Mouse (Mus musculus) B cell, adult 2 months (primary cell): Measurements from ENCODE around the gene Sag.

ENCODE experiments used
- DNase-seq, 2 experiments: peaks; one replicate each; pipeline ENCODE4 v3.0.0; 2022

Sag gene

GRCm38 (mm10) chr1:87855522-87855921, 52.0 kb downstream of the Sag start:
- DNase-seq = no peak

GRCm38 (mm10) chr1:87856823-87857222, 53.3 kb downstream of the Sag start:
- peak; percentile 58 to 67 for DNase-seq

GRCm38 (mm10) chr1:87858031-87858430, 54.6 kb downstream of the Sag start:
- DNase-seq = no peak

GRCm38 (mm10) chr1:87858529-87858928, 55.0 kb downstream of the Sag start:
- DNase-seq = no peak

GRCm38 (mm10) chr1:87863602-87864001, 60.1 kb downstream of the Sag start:
- no peak for DNase-seq

GRCm38 (mm10) chr1:87864889-87865288, 61.4 kb downstream of the Sag start:
- no peak for DNase-seq

GRCm38 (mm10) chr1:87866672-87867071, 63.2 kb downstream of the Sag start:
- peak; percentile 37 for DNase-seq

- no peak for DNase-seq
These were observed 68.1 kb downstream of the Sag start for GRCm38 (mm10) chr1:87871546-87871945.

GRCm38 (mm10) chr1:87873081-87873480, 69.6 kb downstream of the Sag start:
- DNase-seq = no peak

- peak in 1 of 2 experiments; percentile 39 for DNase-seq
These were observed 72.6 kb downstream of the Sag start for GRCm38 (mm10) chr1:87876065-87876464.

- DNase-seq = no peak
These were observed 74.2 kb downstream of the Sag start for GRCm38 (mm10) chr1:87877552-87878283.

- no peak for DNase-seq
These were observed 75.6 kb downstream of the Sag start for GRCm38 (mm10) chr1:87879034-87879433.

GRCm38 (mm10) chr1:87879494-87880325, 76.2 kb downstream of the Sag start:
- DNase-seq = no peak

- DNase-seq = no peak
These were observed 76.8 kb downstream of the Sag start for GRCm38 (mm10) chr1:87880326-87880627.

- no peak for DNase-seq
These were observed 77.4 kb downstream of the Sag start for GRCm38 (mm10) chr1:87880856-87881255.

- DNase-seq = no peak
These were observed 78.2 kb downstream of the Sag start for GRCm38 (mm10) chr1:87881726-87882125.

- no peak for DNase-seq
These were observed 79.1 kb downstream of the Sag start for GRCm38 (mm10) chr1:87882554-87882953.

- no peak for DNase-seq
These were observed 87.5 kb downstream of the Sag start for GRCm38 (mm10) chr1:87890960-87891359.

- DNase-seq = no peak
These were observed 88.2 kb downstream of the Sag start for GRCm38 (mm10) chr1:87891634-87892033.

GRCm38 (mm10) chr1:87892499-87892898, 89.0 kb downstream of the Sag start:
- no peak for DNase-seq

GRCm38 (mm10) chr1:87893414-87893813, 89.9 kb downstream of the Sag start:
- DNase-seq = no peak
